Mouse (Mus musculus) intestine, postnatal 0 days (tissue): Measurements from ENCODE around the gene Cxadr. TPM values are rescaled to one million over a fixed set of nuclear protein-coding genes. Genes with fewer than 3 reads are reported as not detected.

Experiments
- ATAC-seq: fragments of 200-750 bp; cut with Nextera tagmentation; 2 replicates; pipeline ENCODE4 v1.8.0; 2017; ENCODE audit warnings: mild to moderate bottlenecking, moderate TSS enrichment, moderate library complexity
- H3K27ac ChIP-seq: fragments of 300-500 bp; sonication (generic); 2 replicates; pipeline ENCODE4 v1.5.1; 2014; ENCODE audit warnings: mild to moderate bottlenecking, low read depth, low read length, moderate library complexity
- H3K27me3 ChIP-seq: fragments of 300-500 bp; sonication (generic); replicated peaks from 2 replicates; pipeline ENCODE4 v1.6.1; 2014; ENCODE audit warnings: low read length, mixed read lengths; ENCODE audit not compliant: control insufficient read depth, insufficient read depth
- H3K36me3 ChIP-seq: fragments of 300-500 bp; sonication (generic); 2 replicates; pipeline ENCODE4 v1.6.1; 2014; ENCODE audit warnings: mild to moderate bottlenecking, moderate library complexity; ENCODE audit not compliant: control insufficient read depth, insufficient read depth
- H3K4me1 ChIP-seq: fragments of 300-500 bp; sonication (generic); replicated peaks from 2 replicates; pipeline ENCODE4 v1.6.1; 2014; ENCODE audit warnings: antibody characterized with exemption, low read length, mixed read lengths; ENCODE audit not compliant: control insufficient read depth, insufficient read depth
- H3K4me2 ChIP-seq: fragments of 300-500 bp; sonication (generic); replicated peaks from 2 replicates; pipeline ENCODE4 v1.6.1; 2014; ENCODE audit warnings: low read depth, mild to moderate bottlenecking, moderate library complexity
- H3K4me3 ChIP-seq: fragments of 300-500 bp; sonication (generic); 2 replicates; pipeline ENCODE4 v1.5.1; 2014; ENCODE audit warnings: low read depth, low read length
- H3K9ac ChIP-seq: fragments of 300-500 bp; sonication (generic); 2 replicates; pipeline ENCODE4 v1.6.1; 2014; ENCODE audit warnings: mild to moderate bottlenecking, low read depth, low read length
- H3K9me3 ChIP-seq: fragments of 300-500 bp; sonication (generic); 2 replicates; pipeline ENCODE4 v1.6.1; 2016; ENCODE audit warnings: mixed run types; ENCODE audit not compliant: control insufficient read depth
- CTCF ChIP-seq: sonication (generic); IDR thresholded peaks from 2 replicates; pipeline ENCODE4 v1.5.1; 2016; ENCODE audit warnings: low read depth, mild to moderate bottlenecking, control low read depth, antibody characterized with exemption, moderate library complexity
- WGBS: fragments of 180-500 bp; shearing (Covaris S2); extraction: QIAGEN DNeasy Blood & Tissue Kit; methylation state at CpG from one replicate; pipeline ENCODE4 v1.1.7; 2014; 5-methylcytosine and 5-hydroxymethylcytosine counted together
- polyA plus RNA-seq: library from polyadenylated mRNA; unstranded; fragments of >200 nt; fragmentation: Nextera tagmentation; extraction: Ambion mirVana; gene quantifications from 2 replicates; pipeline ENCODE4 v1.2.1, GENCODE M21; 2015

Cxadr gene
- 55.9 and 56.0 TPM in 2 replicates for polyA plus RNA-seq

DNA sequence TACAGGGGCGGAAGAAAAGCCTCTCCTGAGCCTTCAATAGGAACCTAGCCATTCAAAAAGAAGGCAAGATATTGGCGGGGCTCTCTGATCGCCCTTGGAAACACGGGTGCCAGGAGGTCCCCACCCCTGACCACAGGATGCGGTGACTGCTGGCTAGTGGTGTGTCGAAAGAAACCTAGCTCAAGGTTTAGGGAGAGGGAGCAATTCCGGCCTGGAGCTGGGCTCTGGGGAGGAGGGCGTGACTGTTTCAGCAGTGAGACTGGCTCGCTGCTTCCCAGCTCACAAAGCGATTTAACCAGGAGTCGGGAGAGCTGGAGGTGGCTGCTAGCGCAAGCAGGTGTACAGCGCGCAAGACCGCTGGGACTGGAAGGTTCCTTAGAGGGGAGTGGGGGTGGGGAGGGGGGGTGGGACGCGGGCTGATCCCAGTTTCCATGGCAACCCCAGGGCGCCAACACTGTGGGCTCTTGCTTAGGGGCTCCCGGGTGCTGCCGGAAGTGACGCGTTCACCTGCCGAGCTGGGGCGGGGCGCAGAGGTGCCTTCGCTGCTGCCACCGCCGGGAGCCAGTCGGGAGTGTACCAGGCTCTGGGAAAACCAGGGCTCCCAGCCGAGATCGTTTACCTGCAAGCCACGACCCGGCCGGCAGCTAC is at the start of gene Cxadr:
Gene Cxadr (plus strand): TSS at position 307 of the 648 bp plus-strand sequence.
- peak; percentile 96 for ATAC-seq
- WGBS = under 1% methylated on average over 34 of the region's 34 CpGs
- peak; percentile 26; the same call in 1 of the 2 replicates for TF ChIP-seq CTCF

DNA sequence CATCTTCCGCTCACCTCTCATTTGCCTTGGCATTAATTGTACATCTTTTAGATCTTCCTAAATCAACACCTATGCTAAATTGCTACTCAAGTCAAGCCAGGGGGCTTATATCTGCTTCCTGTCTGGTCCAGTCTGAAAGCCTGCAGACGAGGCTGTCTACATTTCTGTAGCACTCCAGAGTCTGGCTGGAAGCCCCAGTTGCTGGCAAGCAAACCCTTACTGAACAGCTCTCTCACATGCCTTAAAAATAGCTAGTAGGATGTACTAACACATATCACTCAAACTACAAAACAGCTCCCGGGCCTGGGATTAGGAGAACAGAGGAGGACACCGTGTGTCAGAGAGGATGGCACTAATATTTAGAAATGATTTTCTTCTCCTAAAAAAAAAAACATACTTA is 42.3 kb upstream of the Cxadr start:
- H3K36me3 ChIP-seq = no peaks in the 10 kb centered on the region
- H3K27ac ChIP-seq = no peak overlapping the region
- 66% methylated on average over 4 of the region's 4 CpGs for WGBS
- no peak for TF ChIP-seq CTCF
- H3K4me1 ChIP-seq = no peaks in the 10 kb centered on the region
- H3K4me2 ChIP-seq = no peak overlapping the region
- no peaks in the 10 kb centered on the region for H3K9me3 ChIP-seq
- no peaks in the 10 kb centered on the region for H3K27me3 ChIP-seq
- H3K4me3 ChIP-seq = no peak overlapping the region
- no peak for ATAC-seq
- no peak overlapping the region for H3K9ac ChIP-seq

More for the DNA sequence above, at the start of gene Cxadr:
- H3K27me3 ChIP-seq = no peaks in the 10 kb centered on the region
- H3K4me1 ChIP-seq = peaks cover 3% of the 10 kb centered on the region; the same call in 1 of the 2 replicates
- no peaks in the 10 kb centered on the region for H3K36me3 ChIP-seq
- no peaks in the 10 kb centered on the region for H3K9me3 ChIP-seq
- peak within 1 kb of the TSS; percentile 80 for H3K4me3 ChIP-seq
- H3K9ac ChIP-seq = peak within 1 kb of the TSS; percentile 91
- peak within 1 kb of the TSS; percentile 90 for H3K4me2 ChIP-seq
- peak within 1 kb of the TSS; percentile 95 for H3K27ac ChIP-seq

DNA sequence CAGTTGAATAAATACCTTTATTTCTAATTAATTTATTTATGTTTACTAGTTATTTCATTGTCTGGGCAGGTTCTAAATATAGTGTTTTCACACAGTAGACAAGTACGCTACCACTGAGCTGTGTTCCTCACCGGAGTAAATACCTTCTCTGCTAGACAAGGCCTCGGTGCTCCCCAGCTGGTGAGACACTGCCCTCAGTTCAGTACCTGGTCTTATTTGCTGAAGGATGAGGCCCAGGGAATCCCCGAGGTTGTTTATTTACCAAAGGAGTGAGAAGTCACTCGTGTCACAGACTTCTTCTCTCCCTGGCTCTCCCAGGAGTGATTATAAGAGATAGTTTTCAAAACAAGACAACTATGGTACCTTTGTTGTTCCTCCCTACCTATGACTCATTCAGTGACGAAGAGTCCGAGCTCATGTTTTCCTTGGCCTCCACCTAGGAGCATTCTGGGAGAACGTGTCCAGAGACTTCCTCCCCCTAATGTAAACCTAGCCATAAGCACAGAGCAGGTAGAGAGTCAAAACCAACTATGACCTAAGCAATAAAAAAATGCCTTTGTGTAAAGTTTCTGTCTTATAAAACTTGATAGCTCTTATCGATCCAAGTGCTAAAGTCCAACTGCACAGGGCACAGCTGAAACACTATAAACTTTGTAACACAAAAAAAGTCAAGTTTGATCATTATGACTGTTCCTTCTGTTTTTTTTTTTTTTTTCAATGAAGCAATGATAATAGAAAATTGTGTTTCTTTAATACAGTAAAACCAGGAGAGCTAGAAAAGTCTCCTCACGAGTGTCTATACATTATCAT is 41.0 kb upstream of the Cxadr start:
- Histone ChIP-seq H3K36me3 (no peaks in the 10 kb centered on the region), H3K4me2 (no peak overlapping the region; the same call in 1 of the 2 replicates), H3K27me3 (no peaks in the 10 kb centered on the region), H3K9me3 (no peaks in the 10 kb centered on the region), H3K27ac (peak overlapping the region; percentile 90), H3K4me3 (no peak overlapping the region), H3K4me1 (0 out of 2 replicates have a peak, but pooled peaks cover 2% of the 10 kb centered on the region), H3K9ac (no peak overlapping the region)
- ATAC-seq = peak; percentile 92
- 29% methylated on average over 10 of the region's 10 CpGs for WGBS
- TF ChIP-seq CTCF = no peak

DNA sequence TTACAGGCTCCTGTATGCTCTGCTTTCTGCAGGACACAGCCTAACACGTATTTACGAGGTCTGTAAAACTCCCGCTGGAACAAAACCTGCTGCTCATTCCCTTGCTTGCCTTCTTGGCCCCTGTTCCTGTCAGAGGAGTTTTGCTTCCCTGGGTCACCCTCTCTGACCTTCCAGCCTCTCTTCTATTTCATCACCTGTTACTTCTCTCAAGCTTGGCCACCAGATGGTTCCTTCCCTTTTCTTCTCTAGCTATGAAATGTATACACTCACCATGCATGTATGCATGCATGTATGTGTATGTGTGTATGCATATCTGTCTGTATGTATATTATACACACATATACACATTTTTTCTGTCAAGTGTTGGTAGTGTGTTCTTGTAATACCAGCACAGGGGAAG is 39.8 kb upstream of the Cxadr start:
- Histone ChIP-seq H3K9me3 (no peaks in the 10 kb centered on the region), H3K9ac (no peak overlapping the region), H3K27me3 (no peaks in the 10 kb centered on the region), H3K27ac (peak overlapping the region; percentile 90), H3K4me1 (0 out of 2 replicates have a peak, but pooled peaks cover 5% of the 10 kb centered on the region), H3K36me3 (no peaks in the 10 kb centered on the region), H3K4me2 (no peak overlapping the region), H3K4me3 (no peak overlapping the region)
- no peak for TF ChIP-seq CTCF
- ATAC-seq = no peak
- 4% methylated on average over 3 of the region's 3 CpGs for WGBS

DNA sequence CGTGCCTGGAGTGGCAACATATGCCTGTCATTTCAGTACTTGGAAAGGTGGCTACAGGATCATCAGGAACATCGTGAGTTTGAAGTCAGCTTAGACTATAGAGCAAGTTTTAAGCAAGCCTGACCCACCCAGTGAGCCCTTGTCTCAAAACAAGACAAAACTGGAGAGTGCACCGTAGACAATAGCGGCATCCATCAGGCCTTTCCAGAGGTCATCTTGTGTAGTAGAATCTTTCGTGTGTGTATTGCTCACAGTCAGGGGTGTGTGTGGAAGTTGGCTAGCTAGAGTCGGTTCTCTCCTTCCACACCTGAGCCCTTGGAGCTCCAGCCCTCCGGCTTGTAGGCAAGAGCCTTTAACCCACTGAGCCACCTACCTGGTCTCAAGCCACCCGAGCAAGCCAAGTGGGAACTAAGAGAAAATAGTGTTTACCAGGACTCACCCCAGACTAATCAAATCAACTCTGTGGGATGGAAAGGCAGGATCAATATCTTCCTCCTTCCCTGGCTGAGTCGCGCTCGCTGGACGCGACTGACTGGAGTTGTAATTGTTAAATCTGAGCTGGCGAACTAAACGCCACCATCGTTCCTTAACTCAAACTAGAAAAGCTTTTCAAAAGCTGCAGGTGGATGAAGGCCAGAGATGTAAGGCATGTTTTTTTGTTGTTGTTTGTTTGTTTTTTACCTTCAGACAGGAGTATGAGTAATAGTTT is 36.7 kb upstream of the Cxadr start:
- peak; percentile 2; the same call in 1 of the 2 replicates for ATAC-seq
- H3K4me3 ChIP-seq = peak overlapping the region; percentile 34
- WGBS = 17% methylated on average over 16 of the region's 16 CpGs
- H3K36me3 ChIP-seq = no peaks in the 10 kb centered on the region
- H3K4me2 ChIP-seq = peak overlapping the region; percentile 64
- TF ChIP-seq CTCF = no peak
- H3K27me3 ChIP-seq = no peaks in the 10 kb centered on the region
- H3K27ac ChIP-seq = peak overlapping the region; percentile 92
- peak overlapping the region; percentile 60 for H3K9ac ChIP-seq
- H3K9me3 ChIP-seq = no peaks in the 10 kb centered on the region
- 0 out of 2 replicates have a peak, but pooled peaks cover 5% of the 10 kb centered on the region for H3K4me1 ChIP-seq
